Mouse (Mus musculus) heart, postnatal 25 days (tissue): ENCODE results near the gene Rab3gap2. TPM values are rescaled to one million over a fixed set of nuclear protein-coding genes. Genes with fewer than 3 reads are reported as not detected.
A peak's percentile ranks its signal among the peaks of the same experiment; 100 is the strongest.
"Not testable (repeated sequence)": the region's sequence is repeated elsewhere in the genome, so short reads cannot be mapped to it uniquely, and the experiment has no call there.

Experiments
- DNase-seq: peaks from one replicate; pipeline ENCODE4 v3.0.0; 2022; ENCODE audit warnings: low spot score
- intact Hi-C: fragments of 180-260 bp; cut with DNase I; formaldehyde crosslinking; loops from one replicate; pipeline ENCODE4 v1.15.1; 2025
- microRNA-seq: library from miRNA; unstranded; fragments of <30 nt; microRNA quantifications from one replicate; pipeline ENCODE4 v1.2.0, GENCODE M21; 2022
- total RNA-seq, 2 experiments: library from RNA; stranded (reverse); gene quantifications; 2 replicates each; pipeline ENCODE4 v1.2.3; 2021

Gene Rab3gap2
- total RNA-seq, 2 experiments from 2014 or later: 20.6 to 20.7 TPM

GRCm38 (mm10) chr1:185315846-185316568, 112.1 kb downstream of the Rab3gap2 start:
- intact Hi-C loops: no loop called here
- DNase-seq: no peak

GRCm38 (mm10) chr1:185327754-185328345, 123.9 kb downstream of the Rab3gap2 start:
- DNase-seq, intact Hi-C loops: not testable (repeated sequence)

- peak; percentile 82 for DNase-seq
- intact Hi-C loops: no loop called here
Observed at GRCm38 (mm10) chr1:185328721-185329610, 125.0 kb downstream of the Rab3gap2 start, which contains the start of gene Iars2. Gene Iars2 (minus strand): TSS chr1:185329396.

GRCm38 (mm10) chr1:185329851-185330250, 125.9 kb downstream of the Rab3gap2 start:
- intact Hi-C loops: loop anchor here (2.0 kb wide), 1 partner anchor 33 kb away; the partner anchor contains the start of gene Eprs
- no peak for DNase-seq

- intact Hi-C loops: loop anchor here (2.0 kb wide), 1 partner anchor 31 kb away; the partner anchor contains the start of gene Eprs
- DNase-seq: no peak
Observed at GRCm38 (mm10) chr1:185331364-185331763, 127.4 kb downstream of the Rab3gap2 start.

- intact Hi-C loops: loop anchor here (2.0 kb wide), 1 partner anchor 31 kb away; the partner anchor contains the start of gene Eprs
- peak; percentile 86 for DNase-seq
Observed at GRCm38 (mm10) chr1:185331983-185332430, 128.1 kb downstream of the Rab3gap2 start, which contains the start of gene Bpnt1. Gene Bpnt1 (plus strand): TSS chr1:185332149.

GRCm38 (mm10) chr1:185333651-185334050, 129.7 kb downstream of the Rab3gap2 start:
- intact Hi-C loops: no loop called here

GRCm38 (mm10) chr1:185334136-185334535, 130.2 kb downstream of the Rab3gap2 start:
- intact Hi-C loops: no loop called here
- no peak for DNase-seq

More at GRCm38 (mm10) chr1:185333651-185334050, 129.7 kb downstream of the Rab3gap2 start:
- no peak for DNase-seq

- intact Hi-C loops: no loop called here
- no peak for DNase-seq
Observed at GRCm38 (mm10) chr1:185335231-185335765, 131.4 kb downstream of the Rab3gap2 start.

Small RNAs within 50 kb of the gene (microRNA-seq; reads per million reads assigned to microRNA genes)
- gene Mir194-1 (29.5 reads per million, percentile 42 among the genes with 10 or more reads in this experiment), gene Mir215 (56.4 reads per million, percentile 50 among the genes with 10 or more reads in this experiment), gene Mir664 (103 reads per million, percentile 57 among the genes with 10 or more reads in this experiment)

Other genes with a start within 250 kb of the Rab3gap2 start
- 1 to 10 TPM; 7.0 to 7.6 TPM for gene Mark1, start 204.5 kb upstream of the Rab3gap2 start, total RNA-seq
- gene Iars2, start 125.3 kb downstream of the Rab3gap2 start, total RNA-seq: 10 to 100 TPM; 70.8 to 73.1 TPM
- gene Bpnt1, start 128.0 kb downstream of the Rab3gap2 start, total RNA-seq: 10 to 100 TPM; 25.5 to 32.6 TPM
- gene Eprs, start 158.9 kb downstream of the Rab3gap2 start, total RNA-seq: 10 to 100 TPM; 76.0 to 80.9 TPM